In genomic region chr15:73923438-73923837, GRCm38 (mm10) we compare ENCODE assay signal across 8 mouse cellular contexts.
A peak's percentile ranks its signal among the peaks of the same experiment; 100 is the strongest.
DNase-seq lines count a peak whose midpoint lies in the region; ATAC-seq and TF ChIP-seq lines count a peak whose summit lies in the region.

No protein-coding gene starts in this region.

- DNase-seq in kidney, postnatal 36 days, result peak; percentile 2 to 40
- DNase-seq in kidney, adult 11 months, result no peak
- peak; percentile 12 for DNase-seq in ZHBTc4 (ENCODE audit: low read depth, low spot score)
- DNase-seq in liver, postnatal 0 days, result peak; percentile 30
- peak; percentile 66 for DNase-seq in retina, embryonic 14.5 days (ENCODE audit: low spot score)
- DNase-seq in ovary, postnatal 10 days (ENCODE audit: low spot score), result no peak
- no peak for DNase-seq in yolk sac, embryonic 10.5 days (ENCODE audit: low spot score)

- ATAC-seq in forebrain, embryonic 15.5 days (replicated peaks), result 0 out of 2 replicates have a peak, but pooled peaks have one; percentile 63
- ATAC-seq in liver, postnatal 0 days, result no peak

- no peak overlapping the region for H3K4me3 ChIP-seq in forebrain, embryonic 15.5 days
- no peak overlapping the region for H3K4me3 ChIP-seq in liver, postnatal 0 days (ENCODE audit: low read depth, low read length)

- no peak overlapping the region for H3K9ac ChIP-seq in forebrain, embryonic 15.5 days (replicated peaks)
- no peak overlapping the region for H3K9ac ChIP-seq in liver, postnatal 0 days (replicated peaks)

- no peak overlapping the region for H3K4me2 ChIP-seq in forebrain, embryonic 15.5 days (replicated peaks)
- H3K4me2 ChIP-seq in liver, postnatal 0 days (ENCODE audit: low read depth, low read length), result no peak overlapping the region

- peak; percentile 46 for TF ChIP-seq CTCF in liver, postnatal 0 days (IDR thresholded peaks at IDR 0.05; ENCODE audit: low read depth)

- no peaks in the 10 kb centered on the region for H3K36me3 ChIP-seq in forebrain, embryonic 15.5 days
- H3K36me3 ChIP-seq in liver, postnatal 0 days (replicated peaks; ENCODE audit: insufficient read depth, low read length), result no peaks in the 10 kb centered on the region

- H3K27me3 ChIP-seq in forebrain, embryonic 15.5 days, result no peaks in the 10 kb centered on the region
- H3K27me3 ChIP-seq in liver, postnatal 0 days (ENCODE audit: insufficient read depth, low read length), result no peaks in the 10 kb centered on the region

- no peak for TF ChIP-seq EP300 in liver, postnatal 0 days (IDR thresholded peaks at IDR 0.05; ENCODE audit: low read depth)

- no peak overlapping the region for H3K27ac ChIP-seq in forebrain, embryonic 15.5 days (replicated peaks)
- H3K27ac ChIP-seq in liver, postnatal 0 days (ENCODE audit: low read depth), result no peak overlapping the region

- H3K4me1 ChIP-seq in forebrain, embryonic 15.5 days, result no peaks in the 10 kb centered on the region
- H3K4me1 ChIP-seq in liver, postnatal 0 days (ENCODE audit: insufficient read depth), result no peaks in the 10 kb centered on the region

- H3K9me3 ChIP-seq in forebrain, embryonic 15.5 days, result no peaks in the 10 kb centered on the region
- H3K9me3 ChIP-seq in liver, postnatal 0 days (ENCODE audit: low read length), result no peaks in the 10 kb centered on the region

- 69% methylated on average over 2 of the region's 2 CpGs for WGBS in forebrain, embryonic 15.5 days
- 77% methylated on average over 2 of the region's 2 CpGs for WGBS in liver, postnatal 0 days (ENCODE audit: insufficient replicate concordance)

Comparison
In these comparisons a context has a peak if more than half of its experiments do, and no peak if none do; other contexts are left out.
1. DNase-seq: peak in kidney, postnatal 36 days (2 of 2), ZHBTc4 (single experiment), liver, postnatal 0 days (single experiment) and retina, embryonic 14.5 days (single experiment); none in kidney, adult 11 months (single experiment), ovary, postnatal 10 days (single experiment) and yolk sac, embryonic 10.5 days (single experiment).